In genomic region chr1:88220336-88220735, GRCm38 (mm10) we compare ENCODE assay signal across 18 mouse cellular contexts. TPM values are rescaled to one million over a fixed set of nuclear protein-coding genes. Genes with fewer than 3 reads are reported as not detected.
A peak's percentile ranks its signal among the peaks of the same experiment; 100 is the strongest.
DNase-seq lines count a peak whose midpoint lies in the region; ATAC-seq lines count a peak whose summit lies in the region.
"Had no signal": no experiment of that assay in that cellular context is flagged by ENCODE, and none has a peak within 500 bp of the region (broad histone marks: within the 10 kb centered on the region; RNA-seq: fewer than 3 reads in every experiment).

No protein-coding gene starts in this region.

- H3K36me3 ChIP-seq in neural tube, embryonic 15.5 days = no peaks in the 10 kb centered on the region
- H3K36me3 ChIP-seq: forebrain, embryonic 15.5 days; hindbrain, embryonic 15.5 days; liver, embryonic 13.5 days had no signal

- H3K9me3 ChIP-seq in neural tube, embryonic 15.5 days (replicated peaks) = peaks cover 27% of the 10 kb centered on the region

- H3K9ac ChIP-seq in neural tube, embryonic 15.5 days (replicated peaks) = no peak overlapping the region
- H3K9ac ChIP-seq: forebrain, embryonic 15.5 days; hindbrain, embryonic 15.5 days; liver, embryonic 13.5 days had no signal

- no peak overlapping the region for H3K27ac ChIP-seq in neural tube, embryonic 15.5 days (replicated peaks)
- H3K27ac ChIP-seq: forebrain, embryonic 15.5 days; hindbrain, embryonic 15.5 days; liver, embryonic 13.5 days had no signal

- H3K4me2 ChIP-seq in neural tube, embryonic 15.5 days = no peak overlapping the region
- H3K4me2 ChIP-seq: forebrain, embryonic 15.5 days; hindbrain, embryonic 15.5 days; liver, embryonic 13.5 days had no signal

- no peak overlapping the region for H3K4me3 ChIP-seq in neural tube, embryonic 15.5 days (replicated peaks)
- H3K4me3 ChIP-seq: forebrain, embryonic 15.5 days; hindbrain, embryonic 15.5 days; liver, embryonic 13.5 days had no signal

- intact Hi-C loops in heart, postnatal 25 days (cut with DNase I) = no loop called here

- H3K27me3 ChIP-seq in neural tube, embryonic 15.5 days (replicated peaks) = no peaks in the 10 kb centered on the region
- H3K27me3 ChIP-seq: forebrain, embryonic 15.5 days; hindbrain, embryonic 15.5 days; liver, embryonic 13.5 days had no signal

- H3K4me1 ChIP-seq in neural tube, embryonic 15.5 days = no peaks in the 10 kb centered on the region
- H3K4me1 ChIP-seq: forebrain, embryonic 15.5 days; hindbrain, embryonic 15.5 days; liver, embryonic 13.5 days had no signal

- no peak for ATAC-seq in neural tube, embryonic 15.5 days (ENCODE audit: low FRiP score)
- ATAC-seq: forebrain, embryonic 15.5 days had no signal

- peak; percentile 11 for DNase-seq in heart, adult 8-10 months (ENCODE audit: low spot score)
- DNase-seq in heart, postnatal 25 days (ENCODE audit: low spot score) = no peak
- DNase-seq in neural tube, embryonic 10.5 days (ENCODE audit: extremely low spot score, low spot score) = peak; percentile 17
- DNase-seq in NIH3T3 (ENCODE audit: low read depth) = peak; percentile 8
- DNase-seq in skeletal muscle tissue, adult 2 months (ENCODE audit: low read depth, low spot score) = peak; percentile 7
- no peak for DNase-seq in left cerebral cortex, adult 11 months (ENCODE audit: low spot score)
- DNase-seq: adrenal gland, adult 8-10 months; cerebellum, adult 11 months; liver, embryonic 13.5 days had no signal

RNA-seq across cellular contexts. Expression of gene Mroh2a, which starts 6.5 kb away (rescaled TPM):
- total RNA-seq in heart, adult 8-10 months (2022) = under 1 TPM in 1 of 4 experiments, not detected in 3; 0.35 TPM
- total RNA-seq in heart, postnatal 25 days (2021) = under 1 TPM; 0.28 to 0.42 TPM
- 0.41 and 0.69 TPM in 2 replicates for polyA plus RNA-seq in neural tube, embryonic 15.5 days (2015; fragmentation: Nextera tagmentation; extraction: Ambion mirVana)
- total RNA-seq: heart, adult 18-20 months had no signal

RNA-seq across cellular contexts. Expression of gene Ugt1a1, which starts 8.6 kb away (rescaled TPM):
- not detected for total RNA-seq in heart, adult 8-10 months (2022)
- not detected for total RNA-seq in heart, postnatal 25 days (2021)
- polyA plus RNA-seq in neural tube, embryonic 15.5 days (2015; fragmentation: Nextera tagmentation; extraction: Ambion mirVana) = 0.34 TPM in 1 of 2 replicates, not detected in the other
- total RNA-seq: ES-E14; layer of hippocampus, postnatal 25 days had no signal
- polyA plus RNA-seq: embryonic facial prominence, embryonic 11.5 days; forebrain, embryonic 15.5 days; hindbrain, embryonic 15.5 days; liver, embryonic 13.5 days; neural tube, embryonic 14.5 days had no signal

RNA-seq across cellular contexts. Expression of gene Dnajb3, which starts 14.8 kb away (rescaled TPM):
- under 1 TPM; 0.26 to 0.60 (median 0.41) TPM for total RNA-seq in heart, adult 8-10 months (2022)
- total RNA-seq in heart, postnatal 25 days (2021) = under 1 TPM; 0.42 TPM
- polyA plus RNA-seq in neural tube, embryonic 15.5 days (2015; fragmentation: Nextera tagmentation; extraction: Ambion mirVana) = 11.9 and 13.7 TPM in 2 replicates

RNA-seq across cellular contexts. Expression of gene Ugt1a2, which starts 19.9 kb away (rescaled TPM):
- under 1 TPM in 1 of 4 experiments, not detected in 3; 0.12 TPM for total RNA-seq in heart, adult 8-10 months (2022)
- total RNA-seq in heart, postnatal 25 days (2021) = not detected
- polyA plus RNA-seq in neural tube, embryonic 15.5 days (2015; fragmentation: Nextera tagmentation; extraction: Ambion mirVana) = not detected in 2 replicates
- total RNA-seq: ES-E14; heart, adult 18-20 months; layer of hippocampus, postnatal 25 days had no signal
- polyA plus RNA-seq: embryonic facial prominence, embryonic 11.5 days; forebrain, embryonic 15.5 days; hindbrain, embryonic 15.5 days; liver, embryonic 13.5 days had no signal

RNA-seq across cellular contexts. Expression of gene Ugt1a5, which starts 54.5 kb away (rescaled TPM):
- under 1 TPM in 3 of 4 experiments, not detected in 1; 0.12 to 0.26 (median 0.22) TPM for total RNA-seq in heart, adult 8-10 months (2022)
- under 1 TPM in 1 of 2 experiments, not detected in 1; 0.64 TPM for total RNA-seq in heart, postnatal 25 days (2021)
- polyA plus RNA-seq in neural tube, embryonic 15.5 days (2015; fragmentation: Nextera tagmentation; extraction: Ambion mirVana) = not detected in 2 replicates
- total RNA-seq: ES-E14; layer of hippocampus, postnatal 25 days had no signal
- polyA plus RNA-seq: embryonic facial prominence, embryonic 11.5 days; forebrain, embryonic 15.5 days; hindbrain, embryonic 15.5 days; kidney, embryonic 16.5 days; liver, embryonic 13.5 days; neural tube, embryonic 14.5 days had no signal

Comparison
In these comparisons a context has a peak if more than half of its experiments do, and no peak if none do; other contexts are left out.
1. DNase-seq: peak in heart, adult 8-10 months (single experiment), neural tube, embryonic 10.5 days (single experiment), NIH3T3 (single experiment) and skeletal muscle tissue, adult 2 months (single experiment); none in heart, postnatal 25 days (single experiment) and left cerebral cortex, adult 11 months (single experiment).